Mouse (Mus musculus): ENCODE data around the gene Bach2. TPM values are rescaled to one million over a fixed set of nuclear protein-coding genes. Genes with fewer than 3 reads are reported as not detected.

The Bach2 gene
- polyA plus RNA-seq, 1 experiment from 2014 or later: 7.3 TPM

- H3K9me3 ChIP-seq (ENCODE audit: control insufficient read depth, low read length): no peaks in the 10 kb centered on the region
- WGBS: 65% methylated on average over 7 of the region's 7 CpGs
- ATAC-seq (ENCODE audit: low read depth): no peak
- no peak overlapping the region for H3K4me3 ChIP-seq (ENCODE audit: low read depth, low read length)
- no peak overlapping the region for H3K4me2 ChIP-seq (ENCODE audit: low read depth, low read length)
- H3K27me3 ChIP-seq (replicated peaks; ENCODE audit: control insufficient read depth, insufficient read depth, low read length): no peaks in the 10 kb centered on the region
- no peaks in the 10 kb centered on the region for H3K4me1 ChIP-seq (ENCODE audit: control insufficient read depth, insufficient read depth, low read length)
- no peaks in the 10 kb centered on the region for H3K36me3 ChIP-seq (ENCODE audit: control insufficient read depth, insufficient read depth, low read length)
- DNase-seq (ENCODE audit: low spot score): no peak
- H3K9ac ChIP-seq (ENCODE audit: low read depth, low read length): no peak overlapping the region
- H3K27ac ChIP-seq (replicated peaks; ENCODE audit: low read depth, low read length): no peak overlapping the region
Measured at GRCm38 (mm10) chr4:32413063-32413462, 174.5 kb downstream of the Bach2 start.

DNA sequence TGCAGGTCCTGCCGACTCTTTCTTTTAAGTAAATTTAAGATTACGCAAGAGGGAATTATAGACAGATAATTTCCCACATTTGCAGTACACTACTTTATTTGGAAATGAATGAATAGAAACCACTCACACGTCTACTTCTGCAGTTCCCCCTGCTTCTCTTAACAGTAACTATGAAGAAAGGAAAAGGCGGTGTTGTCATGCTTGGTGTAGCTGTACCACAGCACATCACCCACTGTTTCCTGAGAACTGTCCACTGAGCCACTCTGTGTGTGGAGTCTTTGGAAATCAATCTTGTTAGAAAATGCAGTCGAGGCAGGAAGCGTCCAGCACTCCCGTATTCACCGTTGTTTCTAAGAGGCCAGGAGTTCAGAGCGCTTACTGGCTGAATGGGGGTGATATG is 174.9 kb downstream of the Bach2 start:
- DNase-seq (ENCODE audit: low spot score) (no peak), ATAC-seq (ENCODE audit: low read depth) (no peak)
- H3K4me2 ChIP-seq (ENCODE audit: low read depth, low read length): no peak overlapping the region
- 73% methylated on average over 9 of the region's 9 CpGs for WGBS
- H3K9me3 ChIP-seq (ENCODE audit: control insufficient read depth, low read length): no peaks in the 10 kb centered on the region
- H3K36me3 ChIP-seq (ENCODE audit: control insufficient read depth, insufficient read depth, low read length): no peaks in the 10 kb centered on the region
- H3K27me3 ChIP-seq (replicated peaks; ENCODE audit: control insufficient read depth, insufficient read depth, low read length): no peaks in the 10 kb centered on the region
- no peak overlapping the region for H3K9ac ChIP-seq (ENCODE audit: low read depth, low read length)
- no peak overlapping the region for H3K4me3 ChIP-seq (ENCODE audit: low read depth, low read length)
- H3K4me1 ChIP-seq (ENCODE audit: control insufficient read depth, insufficient read depth, low read length): no peaks in the 10 kb centered on the region
- no peak overlapping the region for H3K27ac ChIP-seq (replicated peaks; ENCODE audit: low read depth, low read length)

DNA sequence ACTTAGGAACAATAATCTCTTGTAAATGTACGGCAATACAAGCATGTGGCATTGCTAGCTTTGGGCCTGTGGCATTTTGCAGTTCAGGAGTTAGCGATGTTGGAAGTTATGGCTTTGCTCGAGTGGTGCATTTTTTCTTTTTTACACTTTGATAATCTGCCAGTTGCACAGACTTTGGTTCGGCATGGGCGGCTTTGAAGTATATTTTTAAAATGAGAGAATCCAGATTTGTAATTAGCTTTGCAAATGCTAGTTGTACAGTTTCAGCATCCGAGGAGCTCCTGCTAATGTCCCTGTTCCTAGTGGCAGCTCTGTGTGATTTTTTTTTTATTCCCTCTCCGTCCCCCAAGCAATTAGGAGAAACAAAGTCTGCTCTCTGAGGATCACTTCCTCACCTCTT is 176.4 kb downstream of the Bach2 start:
- Histone ChIP-seq H3K27me3 (replicated peaks; ENCODE audit: control insufficient read depth, insufficient read depth, low read length) (no peaks in the 10 kb centered on the region), H3K9ac (ENCODE audit: low read depth, low read length) (no peak overlapping the region), H3K9me3 (ENCODE audit: control insufficient read depth, low read length) (no peaks in the 10 kb centered on the region), H3K4me3 (ENCODE audit: low read depth, low read length) (no peak overlapping the region), H3K36me3 (ENCODE audit: control insufficient read depth, insufficient read depth, low read length) (no peaks in the 10 kb centered on the region), H3K4me1 (ENCODE audit: control insufficient read depth, insufficient read depth, low read length) (no peaks in the 10 kb centered on the region), H3K4me2 (ENCODE audit: low read depth, low read length) (no peak overlapping the region), H3K27ac (replicated peaks; ENCODE audit: low read depth, low read length) (no peak overlapping the region)
- ATAC-seq (ENCODE audit: low read depth) (no peak), DNase-seq (ENCODE audit: low spot score) (no peak)
- WGBS: 73% methylated on average over 7 of the region's 7 CpGs

DNA sequence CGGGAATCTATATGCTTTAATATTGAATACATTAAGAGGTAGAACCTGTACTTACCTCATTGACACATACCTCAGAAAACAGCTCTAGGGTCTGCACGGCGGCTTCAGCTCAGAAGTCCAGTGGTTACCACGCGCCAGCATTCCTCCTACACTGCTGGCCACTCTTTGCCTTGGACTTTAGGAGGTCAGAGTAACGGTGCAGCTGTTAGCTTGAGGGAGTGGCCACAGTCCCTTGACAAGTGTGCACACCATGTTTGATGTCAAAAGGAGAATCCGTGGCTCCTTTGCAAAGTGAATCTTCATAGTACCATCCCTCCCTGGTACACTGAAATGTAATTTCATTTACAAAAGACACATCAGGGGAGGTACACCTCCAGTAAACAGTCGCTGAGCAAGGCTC is 179.3 kb downstream of the Bach2 start:
- no peak overlapping the region for H3K4me2 ChIP-seq (ENCODE audit: low read depth, low read length)
- H3K36me3 ChIP-seq (ENCODE audit: control insufficient read depth, insufficient read depth, low read length): no peaks in the 10 kb centered on the region
- no peaks in the 10 kb centered on the region for H3K4me1 ChIP-seq (ENCODE audit: control insufficient read depth, insufficient read depth, low read length)
- no peak overlapping the region for H3K4me3 ChIP-seq (ENCODE audit: low read depth, low read length)
- no peak overlapping the region for H3K9ac ChIP-seq (ENCODE audit: low read depth, low read length)
- H3K27ac ChIP-seq (replicated peaks; ENCODE audit: low read depth, low read length): no peak overlapping the region
- WGBS: 87% methylated on average over 8 of the region's 8 CpGs
- ATAC-seq (ENCODE audit: low read depth) (no peak), DNase-seq (ENCODE audit: low spot score) (no peak)
- no peaks in the 10 kb centered on the region for H3K9me3 ChIP-seq (ENCODE audit: control insufficient read depth, low read length)
- no peaks in the 10 kb centered on the region for H3K27me3 ChIP-seq (replicated peaks; ENCODE audit: control insufficient read depth, insufficient read depth, low read length)

GRCm38 (mm10) chr4:32421570-32421969 is 183.0 kb downstream of the Bach2 start:
- H3K9ac ChIP-seq (ENCODE audit: low read depth, low read length): no peak overlapping the region
- H3K4me2 ChIP-seq (ENCODE audit: low read depth, low read length): no peak overlapping the region
- DNase-seq (ENCODE audit: low spot score) (no peak), ATAC-seq (ENCODE audit: low read depth) (no peak)
- H3K4me1 ChIP-seq (ENCODE audit: control insufficient read depth, insufficient read depth, low read length): no peaks in the 10 kb centered on the region
- no peak overlapping the region for H3K27ac ChIP-seq (replicated peaks; ENCODE audit: low read depth, low read length)
- no peak overlapping the region for H3K4me3 ChIP-seq (ENCODE audit: low read depth, low read length)
- no peaks in the 10 kb centered on the region for H3K36me3 ChIP-seq (ENCODE audit: control insufficient read depth, insufficient read depth, low read length)
- H3K9me3 ChIP-seq (ENCODE audit: control insufficient read depth, low read length): no peaks in the 10 kb centered on the region
- 88% methylated on average over 8 of the region's 8 CpGs for WGBS
- H3K27me3 ChIP-seq (replicated peaks; ENCODE audit: control insufficient read depth, insufficient read depth, low read length): no peaks in the 10 kb centered on the region

DNA sequence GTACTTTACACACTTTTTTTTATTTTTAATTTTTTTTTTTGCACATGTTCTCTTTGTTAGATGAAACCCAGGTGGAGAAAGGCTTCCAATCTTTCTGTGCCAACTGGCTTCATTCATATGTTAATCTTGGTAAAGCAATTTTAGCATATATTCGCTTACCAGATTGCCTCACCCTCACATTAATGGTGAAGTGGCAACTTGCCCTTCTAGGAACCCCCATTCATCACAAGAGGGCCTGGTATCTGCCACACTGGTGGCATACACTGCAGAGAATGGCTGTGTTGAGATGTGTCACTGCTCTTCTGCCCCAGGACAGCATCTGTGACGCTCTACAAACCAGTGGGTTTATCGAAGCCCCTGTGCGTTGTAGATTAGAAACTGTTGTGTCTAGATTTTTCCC is 183.8 kb downstream of the Bach2 start:
- DNase-seq (ENCODE audit: low spot score) (no peak), ATAC-seq (ENCODE audit: low read depth) (no peak)
- H3K36me3 ChIP-seq (ENCODE audit: control insufficient read depth, insufficient read depth, low read length): no peaks in the 10 kb centered on the region
- no peaks in the 10 kb centered on the region for H3K4me1 ChIP-seq (ENCODE audit: control insufficient read depth, insufficient read depth, low read length)
- 92% methylated on average over 4 of the region's 4 CpGs for WGBS
- no peaks in the 10 kb centered on the region for H3K27me3 ChIP-seq (replicated peaks; ENCODE audit: control insufficient read depth, insufficient read depth, low read length)
- no peak overlapping the region for H3K4me2 ChIP-seq (ENCODE audit: low read depth, low read length)
- H3K4me3 ChIP-seq (ENCODE audit: low read depth, low read length): no peak overlapping the region
- H3K9ac ChIP-seq (ENCODE audit: low read depth, low read length): no peak overlapping the region
- no peak overlapping the region for H3K27ac ChIP-seq (replicated peaks; ENCODE audit: low read depth, low read length)
- H3K9me3 ChIP-seq (ENCODE audit: control insufficient read depth, low read length): no peaks in the 10 kb centered on the region

DNA sequence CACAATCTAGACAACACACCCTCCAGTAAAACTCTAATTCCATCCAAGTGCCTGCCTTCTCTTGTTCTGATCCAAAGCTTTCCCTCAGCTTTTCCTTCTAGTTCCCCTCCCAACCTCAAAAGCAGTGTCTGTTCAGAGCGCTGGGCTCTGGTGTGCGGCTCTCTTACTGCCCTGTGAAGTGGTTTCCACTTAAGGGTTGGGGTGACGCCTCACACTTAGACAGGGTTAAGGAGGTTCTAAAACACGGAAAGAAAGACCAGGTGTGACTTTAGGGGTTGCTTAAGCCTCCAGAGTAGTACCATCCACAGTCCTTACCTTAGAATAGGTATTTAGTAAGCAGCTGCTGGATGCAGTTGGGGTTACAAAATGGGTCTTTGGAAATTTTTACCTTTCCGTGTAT is 185.1 kb downstream of the Bach2 start:
- ATAC-seq (ENCODE audit: low read depth) (no peak), DNase-seq (ENCODE audit: low spot score) (no peak)
- no peaks in the 10 kb centered on the region for H3K27me3 ChIP-seq (replicated peaks; ENCODE audit: control insufficient read depth, insufficient read depth, low read length)

DNA sequence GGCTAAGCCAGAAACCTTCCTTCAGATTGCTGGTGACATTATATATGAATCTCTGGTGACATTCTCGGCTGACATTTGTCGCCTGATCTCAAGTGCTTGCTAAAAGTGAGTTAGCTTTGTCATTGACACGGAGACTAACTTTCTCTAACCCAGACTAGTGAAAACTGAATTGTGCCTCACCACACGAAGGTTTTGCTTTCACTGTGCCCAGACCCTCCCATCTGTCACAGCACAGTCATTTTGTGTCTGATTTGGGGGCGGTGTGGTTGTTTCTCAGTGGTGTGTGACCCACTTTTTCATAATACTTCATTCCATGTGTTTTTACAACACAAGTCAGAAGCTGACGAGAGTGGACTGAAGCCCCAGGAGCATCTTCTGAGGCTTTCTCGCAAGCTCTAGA is 185.8 kb downstream of the Bach2 start:
- no peaks in the 10 kb centered on the region for H3K36me3 ChIP-seq (ENCODE audit: control insufficient read depth, insufficient read depth, low read length)
- no peak for ATAC-seq (ENCODE audit: low read depth)
- no peak overlapping the region for H3K9ac ChIP-seq (ENCODE audit: low read depth, low read length)
- 81% methylated on average over 7 of the region's 7 CpGs for WGBS
- H3K9me3 ChIP-seq (ENCODE audit: control insufficient read depth, low read length): no peaks in the 10 kb centered on the region
- no peak overlapping the region for H3K4me3 ChIP-seq (ENCODE audit: low read depth, low read length)
- H3K27me3 ChIP-seq (replicated peaks; ENCODE audit: control insufficient read depth, insufficient read depth, low read length): no peaks in the 10 kb centered on the region
- no peak for DNase-seq (ENCODE audit: low spot score)
- H3K4me2 ChIP-seq (ENCODE audit: low read depth, low read length): no peak overlapping the region
- H3K4me1 ChIP-seq (ENCODE audit: control insufficient read depth, insufficient read depth, low read length): peaks cover 3% of the 10 kb centered on the region; the same call in 1 of the 2 replicates
- H3K27ac ChIP-seq (replicated peaks; ENCODE audit: low read depth, low read length): no peak overlapping the region

More for the DNA sequence above, 185.1 kb downstream of the Bach2 start:
- Histone ChIP-seq H3K36me3 (ENCODE audit: control insufficient read depth, insufficient read depth, low read length) (no peaks in the 10 kb centered on the region), H3K4me3 (ENCODE audit: low read depth, low read length) (no peak overlapping the region), H3K4me2 (ENCODE audit: low read depth, low read length) (no peak overlapping the region), H3K27ac (replicated peaks; ENCODE audit: low read depth, low read length) (no peak overlapping the region), H3K9ac (ENCODE audit: low read depth, low read length) (no peak overlapping the region), H3K4me1 (ENCODE audit: control insufficient read depth, insufficient read depth, low read length) (no peaks in the 10 kb centered on the region; the same call in 1 of the 2 replicates), H3K9me3 (ENCODE audit: control insufficient read depth, low read length) (no peaks in the 10 kb centered on the region)
- WGBS: 85% methylated on average over 5 of the region's 5 CpGs

DNA sequence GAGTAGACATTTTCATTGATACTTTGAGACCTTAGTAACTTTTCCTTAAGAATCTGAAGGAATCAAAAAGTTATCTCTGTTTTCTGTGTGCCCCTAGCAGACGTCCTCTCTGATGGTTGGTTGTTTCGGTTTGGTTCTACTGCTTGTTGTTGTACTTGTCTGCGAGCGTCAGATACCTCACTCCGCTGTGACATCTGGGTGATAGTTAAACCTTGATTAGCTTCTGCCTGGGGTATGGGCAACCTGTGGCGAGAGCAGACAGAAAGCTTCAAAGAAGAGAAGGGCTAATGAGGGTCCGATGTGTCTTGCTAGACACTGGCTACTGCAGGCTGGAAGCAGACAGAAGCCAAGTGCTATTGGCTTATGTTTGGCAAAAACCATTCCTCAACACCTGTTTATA is 186.5 kb downstream of the Bach2 start:
- no peak for DNase-seq (ENCODE audit: low spot score)
- Histone ChIP-seq H3K4me1 (ENCODE audit: control insufficient read depth, insufficient read depth, low read length) (peaks cover 3% of the 10 kb centered on the region; the same call in 1 of the 2 replicates), H3K27me3 (replicated peaks; ENCODE audit: control insufficient read depth, insufficient read depth, low read length) (no peaks in the 10 kb centered on the region), H3K9me3 (ENCODE audit: control insufficient read depth, low read length) (no peaks in the 10 kb centered on the region), H3K4me2 (ENCODE audit: low read depth, low read length) (no peak overlapping the region), H3K27ac (replicated peaks; ENCODE audit: low read depth, low read length) (no peak overlapping the region), H3K4me3 (ENCODE audit: low read depth, low read length) (no peak overlapping the region), H3K36me3 (ENCODE audit: control insufficient read depth, insufficient read depth, low read length) (no peaks in the 10 kb centered on the region), H3K9ac (ENCODE audit: low read depth, low read length) (no peak overlapping the region)
- ATAC-seq (ENCODE audit: low read depth): no peak
- 83% methylated on average over 7 of the region's 7 CpGs for WGBS
